Mouse (Mus musculus) CD4-positive helper T cell, adult 2 months (primary cell): Measurements from ENCODE around the gene Gtse1.
"Not testable (repeated sequence)": the region's sequence is repeated elsewhere in the genome, so short reads cannot be mapped to it uniquely, and the experiment has no call there.

Experiments used
- DNase-seq: peaks from one replicate; pipeline ENCODE4 v3.0.0-alpha.2; 2012; ENCODE audit warnings: low read depth, missing footprints, low spot score

Gene Gtse1

DNA sequence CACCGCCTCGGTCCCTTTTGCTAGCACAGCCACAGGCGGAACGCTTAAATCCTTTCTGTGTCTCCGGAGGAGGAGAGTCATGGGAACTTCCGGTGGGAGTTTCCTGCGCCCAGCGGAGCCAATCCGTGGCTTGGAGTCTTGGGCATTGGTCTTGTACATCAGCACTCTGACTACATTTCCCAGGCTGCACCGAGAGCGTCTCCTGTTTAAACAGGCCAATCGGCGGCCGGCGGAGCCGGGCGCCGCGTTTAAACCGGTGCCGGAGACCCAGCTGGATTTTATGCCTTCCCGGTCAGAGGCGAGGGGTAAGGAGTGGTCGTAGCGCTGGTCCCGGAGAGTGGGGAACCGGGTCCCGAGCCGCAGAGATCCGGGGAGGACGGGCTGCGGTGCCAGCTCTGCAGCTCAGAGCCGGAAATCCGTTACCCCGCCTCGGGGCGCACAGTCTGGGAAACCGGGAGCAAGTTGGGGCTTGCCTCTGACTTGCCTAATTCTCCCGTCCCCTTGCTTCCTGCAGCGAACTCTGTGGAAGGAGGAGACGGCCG lies at the start of gene Gtse1:
Gene Gtse1, plus strand, starts transcription at position 256 of the 542 bp plus-strand sequence.
- DNase-seq = peak; percentile 95

DNA sequence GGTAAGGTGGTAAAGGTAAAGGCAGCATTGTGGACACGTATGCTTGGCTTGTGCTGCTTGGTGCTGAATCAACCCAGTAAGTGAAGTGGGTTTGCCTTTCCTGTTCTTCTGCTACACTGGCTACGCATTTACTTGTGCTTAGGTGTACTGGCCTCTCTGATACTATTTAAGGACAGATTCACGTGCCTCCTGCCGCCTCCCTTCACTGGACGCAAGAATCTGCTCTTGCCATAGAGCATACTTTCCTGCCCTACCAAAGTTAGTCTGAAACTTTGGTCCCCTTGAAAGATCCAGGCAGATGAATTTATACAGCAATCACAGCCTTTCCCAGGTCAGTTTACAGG lies 49.1 kb upstream of the Gtse1 start:
- DNase-seq = peak; percentile 10

DNA sequence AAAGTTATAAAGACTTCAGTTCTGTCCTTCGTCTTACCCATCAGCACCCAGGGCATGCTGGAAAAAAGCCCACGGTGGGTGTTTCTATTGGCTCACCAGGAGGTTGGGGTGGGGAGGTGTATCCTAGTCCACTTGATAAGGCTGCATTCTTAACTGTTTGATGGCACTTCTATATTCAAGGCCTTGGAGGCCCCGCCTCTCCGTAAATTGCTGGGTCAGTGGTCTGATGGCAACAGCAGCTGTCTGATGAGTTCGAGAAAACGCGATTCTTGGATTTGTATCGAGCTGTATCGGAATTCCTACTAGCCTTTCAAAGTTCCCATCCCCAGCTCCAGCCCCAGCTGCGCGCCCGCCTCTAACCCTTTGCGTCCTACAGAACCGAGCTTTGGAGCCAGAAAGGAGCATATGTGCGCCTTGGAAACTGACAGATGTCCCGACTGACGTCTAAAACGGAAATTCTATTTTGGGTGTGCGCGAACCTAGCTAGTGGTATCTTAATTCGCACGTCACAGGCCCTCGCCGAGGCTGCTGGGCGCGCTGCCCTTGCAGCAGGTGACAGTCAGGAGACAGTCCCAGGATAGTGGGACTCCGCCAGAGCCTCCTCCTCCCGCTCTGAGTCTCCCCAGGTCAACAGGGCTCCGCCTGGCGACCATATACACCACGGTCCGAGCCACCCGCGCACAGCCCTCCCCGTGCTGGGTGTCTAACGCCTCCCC lies 48.6 kb upstream of the Gtse1 start:
- peak; percentile 83 for DNase-seq

DNA sequence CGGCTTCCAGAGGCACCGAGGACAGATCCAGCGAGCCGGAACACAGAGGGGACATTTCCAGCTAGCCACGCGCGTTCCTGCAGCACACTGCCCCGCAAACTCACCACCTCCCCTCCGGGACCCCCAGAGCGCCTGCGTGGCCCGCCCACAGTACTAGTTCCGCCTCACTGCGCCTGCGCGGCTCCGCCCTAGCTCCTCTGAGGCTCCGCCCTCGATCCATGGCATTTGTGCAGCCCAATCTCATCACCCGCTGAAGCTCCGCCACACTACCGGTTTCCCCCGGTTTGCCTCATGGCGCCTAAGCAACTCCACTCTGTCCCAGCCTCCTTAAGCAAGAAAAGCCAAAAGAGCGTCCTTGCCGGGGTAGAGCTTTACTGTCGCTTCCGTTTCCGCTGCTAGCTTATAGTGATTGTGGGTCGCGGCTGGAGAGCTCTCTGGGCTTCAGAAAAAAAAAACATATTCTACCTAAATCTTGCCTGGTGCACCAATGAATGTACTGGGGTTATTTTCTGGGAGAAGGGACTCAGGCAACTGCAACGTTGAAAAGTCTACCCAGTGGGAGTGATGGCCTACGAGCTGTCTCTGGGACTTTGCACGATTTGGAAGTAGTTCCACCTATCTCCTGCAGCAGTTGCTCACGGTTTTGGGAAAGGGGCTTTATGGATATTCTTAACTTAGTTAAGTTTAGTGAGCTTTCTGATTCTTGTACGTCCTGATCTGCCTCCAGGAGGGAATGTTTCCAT lies 47.8 kb upstream of the Gtse1 start, which contains the start of gene Cdpf1:
Gene Cdpf1, minus strand, starts transcription at position 163 of the 743 bp plus-strand sequence.
- peak; percentile 95 for DNase-seq

DNA sequence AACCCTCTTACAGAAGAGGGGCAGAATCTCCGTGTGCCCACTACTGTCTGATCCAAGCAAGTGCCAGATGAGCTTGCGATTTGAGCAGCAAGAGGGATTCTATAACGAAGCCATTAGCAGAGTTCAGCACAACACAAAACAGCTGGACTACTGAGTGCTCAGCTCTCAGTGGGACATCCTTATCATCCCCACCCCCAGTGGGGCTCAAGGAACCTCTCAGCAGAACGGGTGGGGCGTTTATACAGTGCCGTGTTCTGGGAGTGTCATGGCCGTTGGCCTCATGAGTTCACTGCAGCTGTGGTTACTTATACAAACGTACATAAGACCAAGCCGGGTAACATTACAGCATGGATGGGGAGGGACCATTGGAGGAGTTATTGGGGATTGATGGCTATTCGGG lies 46.1 kb upstream of the Gtse1 start:
- DNase-seq = no peak

DNA sequence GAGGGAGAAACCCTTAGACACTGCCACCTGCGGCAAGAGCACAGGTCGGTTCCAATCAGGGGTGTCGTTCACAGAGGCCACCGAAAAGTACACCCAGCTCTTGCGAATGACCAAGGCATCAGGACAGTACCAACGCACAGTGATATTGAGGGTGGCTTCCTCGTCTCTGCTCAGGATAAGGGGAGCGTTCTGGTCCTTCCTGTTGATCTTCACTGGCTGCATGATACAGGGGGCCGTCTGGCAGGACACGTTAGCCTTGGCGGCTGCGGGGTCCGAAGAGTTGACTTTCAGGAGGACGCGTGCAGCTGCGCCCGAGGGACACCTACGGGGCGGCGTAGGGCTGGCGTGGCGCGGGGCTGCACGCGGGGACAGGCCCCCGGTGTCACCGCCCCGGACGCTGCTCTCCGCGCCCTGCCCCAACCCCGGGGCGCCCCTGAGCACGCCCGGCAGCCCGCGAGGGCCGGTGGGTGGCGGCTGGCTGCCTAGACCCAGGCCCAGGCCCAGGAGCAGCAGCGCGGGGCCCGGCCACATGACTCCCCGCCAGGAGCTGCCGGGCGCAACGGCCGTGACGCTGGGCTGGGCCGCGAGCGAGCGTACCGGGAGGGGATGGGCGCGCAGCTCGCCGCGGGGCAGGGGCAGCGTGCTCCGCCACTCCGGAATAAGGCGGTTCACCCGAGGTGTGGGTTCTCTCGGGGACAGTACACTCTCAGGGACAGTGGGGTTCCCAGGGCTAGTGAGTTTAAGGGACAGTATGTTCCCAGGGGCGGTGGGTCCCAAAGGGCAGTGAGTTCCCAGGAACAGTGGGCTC lies 38.1 kb upstream of the Gtse1 start, which contains the start of gene Pkdrej:
Gene Pkdrej, minus strand, starts transcription at position 532 of the 808 bp plus-strand sequence.
- DNase-seq = no peak

DNA sequence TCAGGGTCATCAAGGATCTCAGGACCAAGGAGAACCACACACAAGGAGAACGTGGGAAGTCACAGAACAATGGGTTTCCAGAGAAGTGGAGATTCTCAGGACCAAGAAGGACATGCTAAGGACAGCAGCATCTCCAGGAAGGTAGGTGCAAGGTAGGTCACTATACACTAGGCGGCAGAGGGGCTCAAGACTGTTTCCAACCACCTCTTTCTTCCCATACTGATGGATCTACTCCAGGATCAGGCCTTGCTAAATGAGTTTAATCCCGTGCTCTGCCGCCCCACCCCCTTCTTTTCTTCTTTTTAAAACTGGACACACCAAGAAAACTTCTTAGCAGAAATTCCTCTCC lies 37.6 kb upstream of the Gtse1 start:
- no peak for DNase-seq

DNA sequence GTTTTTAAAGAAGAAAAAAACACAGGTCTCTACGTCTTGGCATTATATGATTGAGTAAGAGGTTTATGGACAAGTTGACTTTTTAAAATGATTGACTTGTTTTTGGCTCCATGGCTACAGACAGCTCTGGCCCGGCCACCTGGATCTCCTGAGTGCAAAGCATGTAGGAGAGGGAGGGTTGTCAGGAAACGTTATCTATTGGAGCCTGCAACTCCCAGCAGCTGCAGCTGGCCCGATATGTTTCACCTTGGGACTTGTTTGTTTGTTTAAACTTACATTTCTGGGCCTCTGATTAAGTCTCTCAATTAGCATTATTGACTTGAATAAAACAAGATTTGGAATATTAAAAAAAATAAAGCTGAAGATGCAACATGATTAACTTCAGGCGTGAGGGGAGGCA lies 32.9 kb upstream of the Gtse1 start:
- DNase-seq = no peak

DNA sequence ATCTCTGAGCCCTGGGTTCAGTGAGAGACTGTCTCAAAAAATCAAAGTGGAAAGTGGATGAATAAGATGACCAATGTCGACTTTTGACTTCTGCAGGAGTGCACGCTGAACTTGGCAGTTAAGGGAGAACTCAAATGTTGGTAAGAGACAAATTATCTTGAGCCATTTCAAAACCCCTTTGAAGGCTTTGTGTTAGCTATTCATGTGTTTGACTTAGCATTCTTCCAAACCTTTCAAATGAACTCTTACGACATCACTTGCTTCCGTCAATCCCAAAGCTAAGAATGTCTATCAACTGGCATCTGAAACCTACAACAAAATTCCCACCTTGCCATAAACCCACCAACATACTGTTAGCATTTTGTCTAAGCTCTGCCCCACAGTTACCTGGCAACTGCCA lies 31.5 kb upstream of the Gtse1 start:
- no peak for DNase-seq

DNA sequence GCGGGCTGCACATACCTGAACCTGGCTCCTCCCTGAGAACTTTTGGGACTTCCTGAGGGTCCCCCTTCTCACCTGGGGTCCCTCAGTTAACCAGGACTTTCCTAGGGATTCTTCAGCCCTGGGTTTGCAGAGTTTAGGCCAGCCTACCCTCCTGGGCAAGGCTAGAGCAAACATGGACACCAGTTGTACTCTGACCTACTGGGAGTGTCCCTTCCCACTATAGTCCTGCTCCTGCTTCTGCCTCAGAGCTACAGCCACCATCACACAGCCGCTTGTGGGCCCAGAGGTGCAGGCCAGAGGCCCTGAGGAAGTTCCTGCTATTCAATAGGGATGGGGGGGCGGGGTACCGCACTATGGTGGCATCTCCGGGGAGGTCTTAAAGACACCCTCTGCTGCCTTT lies 30.1 kb upstream of the Gtse1 start:
- DNase-seq = no peak

DNA sequence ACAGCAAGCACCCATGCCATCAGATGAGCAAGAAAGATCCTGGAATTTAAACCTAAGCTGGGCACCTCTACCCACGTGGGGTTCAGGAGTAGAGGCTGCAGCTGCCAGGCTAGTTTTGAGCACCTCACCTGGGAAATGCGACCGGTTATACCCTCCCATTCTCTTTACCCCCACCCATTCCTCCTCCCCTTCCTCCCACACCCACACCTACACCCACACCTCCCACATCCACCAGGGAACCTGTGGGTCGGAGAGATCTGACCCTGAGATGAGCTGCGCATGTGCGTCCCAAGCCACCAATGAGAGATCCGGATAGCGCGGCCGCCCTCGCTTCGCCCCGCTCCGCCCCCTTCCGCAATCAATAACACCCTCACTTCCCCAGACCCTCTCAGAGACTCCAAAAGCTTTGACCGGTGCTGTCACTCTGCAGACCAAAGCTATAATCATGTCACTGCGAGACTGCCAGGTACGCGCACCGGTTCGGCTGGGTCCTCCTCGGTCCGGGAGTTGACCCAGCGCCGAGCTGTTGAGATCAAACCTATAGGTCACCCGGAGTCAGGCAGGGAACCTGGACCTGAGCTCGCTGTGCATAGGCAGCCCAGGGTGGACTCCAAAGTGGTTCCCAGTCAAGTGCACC lies 27.5 kb upstream of the Gtse1 start, which contains the start of gene Ttc38:
Gene Ttc38, plus strand, starts transcription at position 353 of the 637 bp plus-strand sequence.
- peak; percentile 87 for DNase-seq

DNA sequence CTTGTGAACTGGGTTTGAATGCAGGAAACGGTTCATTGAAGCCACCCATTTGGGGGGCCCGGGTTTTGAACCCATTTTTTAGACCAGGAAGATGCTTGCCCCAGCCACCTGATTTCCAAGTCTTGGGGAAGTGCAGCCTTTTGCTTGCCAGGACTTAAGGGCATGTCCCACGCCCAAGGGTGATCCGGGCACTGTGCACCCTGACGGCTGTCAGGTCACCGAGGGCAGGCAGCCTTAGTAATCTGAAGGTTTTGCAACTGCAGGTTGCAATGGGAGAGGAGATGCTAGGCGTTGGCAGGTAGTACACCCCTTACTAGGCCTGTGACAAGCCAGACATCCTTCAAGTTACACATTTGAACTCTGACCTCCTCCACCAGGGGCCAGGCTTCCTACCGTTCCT lies 26.9 kb upstream of the Gtse1 start:
- DNase-seq = no peak

DNA sequence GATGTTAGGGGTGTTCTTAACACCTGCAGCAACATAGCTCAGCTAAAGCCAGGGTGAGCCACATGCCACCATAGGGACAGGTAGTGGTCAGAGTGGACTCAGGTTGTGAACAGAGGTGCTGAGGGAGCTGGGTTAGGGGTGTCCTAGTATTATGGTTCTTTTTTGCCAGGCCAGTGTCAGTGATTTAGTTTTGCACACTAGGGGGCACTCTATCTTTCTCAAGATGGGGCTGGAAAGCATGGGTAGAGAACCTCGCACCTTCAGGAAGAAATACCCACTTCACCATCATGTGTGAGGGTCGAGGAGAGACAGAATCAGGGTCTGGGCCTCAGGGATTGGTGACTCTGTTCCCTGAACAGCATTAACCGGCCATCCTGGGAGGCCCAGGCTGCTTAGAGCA lies 24.2 kb upstream of the Gtse1 start:
- peak; percentile 17 for DNase-seq

DNA sequence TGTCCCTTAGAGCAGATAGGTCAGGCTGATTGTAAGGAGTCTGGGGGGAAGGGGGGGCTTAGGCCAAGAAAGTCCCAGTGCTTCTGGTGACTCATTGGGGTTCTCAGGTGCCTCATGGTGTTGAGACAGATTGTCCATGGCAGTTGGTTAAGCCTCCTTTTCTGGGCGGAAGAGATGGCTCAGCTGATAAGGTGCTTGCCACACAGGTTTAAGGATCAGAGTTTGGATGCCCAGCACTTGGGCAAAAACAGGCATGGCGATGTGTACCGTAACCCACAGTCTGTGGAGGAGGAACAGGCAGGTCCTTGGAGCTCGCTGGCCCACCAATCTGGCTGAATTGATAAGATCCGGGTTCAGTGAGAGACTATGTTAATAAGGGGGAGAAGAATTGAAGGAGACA lies 22.7 kb upstream of the Gtse1 start:
- DNase-seq = no peak

DNA sequence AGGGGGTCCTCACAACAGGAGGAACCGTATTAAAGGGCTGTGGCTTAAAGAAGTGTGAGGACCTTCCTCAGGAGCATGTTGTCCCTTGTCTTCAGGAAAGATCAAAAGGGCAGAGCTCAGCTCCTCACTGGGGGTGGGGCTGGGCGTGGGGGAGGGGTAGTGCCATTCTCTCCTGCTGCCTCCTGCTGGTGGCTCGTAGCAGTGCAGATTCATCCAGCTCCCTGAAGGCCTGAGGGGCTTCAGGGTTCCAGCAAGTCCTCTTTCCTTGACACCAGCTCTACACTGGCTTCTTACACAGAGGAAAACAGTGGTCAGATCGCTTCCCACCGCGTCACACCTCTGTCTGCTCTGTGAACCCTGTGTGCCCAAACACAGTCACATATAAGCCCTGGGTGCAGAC lies 18.6 kb upstream of the Gtse1 start:
- peak; percentile 36 for DNase-seq

DNA sequence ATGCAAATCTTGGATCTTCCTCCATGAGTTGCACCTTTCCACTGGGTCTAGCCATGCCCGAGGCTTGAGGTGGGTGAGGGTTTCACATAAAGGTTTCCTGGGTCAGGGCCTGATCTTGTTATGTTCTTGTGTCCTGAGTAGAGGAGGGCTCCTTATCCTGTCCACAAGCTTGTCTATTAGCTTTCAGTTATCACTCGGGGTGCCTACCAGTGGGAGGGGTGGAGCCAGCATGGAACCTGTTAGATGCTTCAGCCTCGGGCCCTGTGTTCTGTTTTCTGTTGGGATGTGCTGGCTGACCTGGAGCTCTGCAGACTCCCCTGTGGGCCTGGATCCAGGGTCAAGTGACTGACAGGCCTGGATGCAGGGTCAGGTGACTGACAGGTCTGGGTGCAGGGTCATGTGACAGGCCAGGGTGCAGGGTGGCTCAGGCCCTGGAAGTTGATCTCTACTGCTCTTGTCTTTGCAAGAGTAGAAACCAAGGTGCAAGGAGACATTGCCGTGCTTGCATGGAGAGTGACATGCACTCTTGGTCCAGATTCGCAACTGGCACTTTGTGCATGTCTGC lies 17.7 kb upstream of the Gtse1 start:
- no peak for DNase-seq

DNA sequence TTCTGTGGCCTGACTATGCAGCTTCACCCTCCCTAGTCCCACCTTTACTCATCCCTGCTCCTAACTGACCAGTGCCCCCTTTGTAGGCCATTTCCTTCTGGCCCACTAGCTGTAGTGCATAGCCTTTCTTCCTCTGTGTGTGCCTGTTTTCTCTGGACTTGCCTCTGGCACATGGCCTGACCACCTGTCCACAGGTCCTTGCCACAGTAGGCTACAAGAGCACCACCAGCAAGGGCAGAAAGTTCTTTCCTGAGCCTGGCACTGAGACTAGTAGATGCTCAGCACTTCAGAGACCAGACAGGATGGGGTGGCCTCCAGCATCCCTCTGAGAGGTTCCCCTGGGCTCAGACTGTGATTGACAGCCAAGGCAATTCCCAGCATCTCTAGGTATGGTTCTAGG lies 14.5 kb upstream of the Gtse1 start:
- DNase-seq = no peak

DNA sequence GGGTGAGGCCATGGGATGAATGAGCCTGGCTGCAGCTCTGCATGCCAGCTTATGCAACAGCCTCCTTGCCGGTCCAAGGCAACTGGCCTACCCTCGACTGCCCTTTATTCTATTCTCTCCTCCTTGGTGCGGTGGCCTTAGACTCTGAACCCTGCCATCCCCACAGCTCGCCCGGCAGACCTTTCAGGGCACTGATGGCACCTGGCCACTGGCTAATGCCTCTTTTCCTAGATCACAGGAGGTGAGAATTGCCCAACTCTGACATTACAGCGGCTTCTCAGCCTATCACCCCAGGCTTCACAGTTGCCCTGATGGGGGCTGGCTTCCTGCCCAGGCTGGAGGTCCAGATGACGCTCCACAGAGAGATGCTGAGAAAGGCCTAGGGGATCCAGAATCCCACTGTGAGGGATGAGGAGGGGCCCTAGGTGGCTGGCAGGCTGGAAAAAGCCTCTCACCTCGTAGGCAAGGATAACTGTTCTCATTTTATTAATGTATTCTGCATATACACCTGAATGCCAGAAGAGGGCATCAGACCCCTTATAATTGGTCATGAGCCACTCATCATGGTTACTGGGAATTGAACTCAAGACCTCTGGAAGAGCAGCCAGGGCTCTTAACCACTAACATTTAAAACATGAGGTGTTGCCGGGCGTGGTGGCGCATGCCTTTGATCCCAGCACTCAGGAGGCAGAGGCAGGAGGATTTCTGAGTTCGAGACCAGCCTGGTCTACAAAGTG lies 7.7 kb upstream of the Gtse1 start:
- DNase-seq = no peak

DNA sequence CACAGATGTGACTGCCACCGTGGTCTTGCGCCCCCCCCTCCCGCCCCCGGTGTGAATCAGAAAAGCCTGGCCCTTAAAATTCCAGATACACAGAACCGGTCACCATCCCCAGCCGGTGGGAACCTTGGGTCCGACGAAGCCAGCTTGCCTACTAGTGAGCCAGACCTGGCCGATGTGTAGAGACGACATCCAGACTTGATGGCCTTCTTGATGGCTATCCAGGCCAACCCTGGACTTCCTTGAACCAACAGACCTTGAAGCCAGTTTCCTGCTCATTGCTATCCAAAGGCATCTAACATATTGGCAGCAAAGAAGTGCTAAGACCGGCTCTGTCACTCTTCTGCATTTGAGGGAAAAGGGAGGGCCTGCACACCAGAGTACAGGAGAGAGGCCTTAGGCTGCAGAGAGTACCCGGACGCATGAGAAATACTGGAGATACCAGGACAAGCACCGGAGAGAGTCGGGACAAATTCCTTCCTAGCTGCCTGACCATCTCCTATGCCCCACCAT lies 510 bp upstream of the Gtse1 start:
- no peak for DNase-seq

DNA sequence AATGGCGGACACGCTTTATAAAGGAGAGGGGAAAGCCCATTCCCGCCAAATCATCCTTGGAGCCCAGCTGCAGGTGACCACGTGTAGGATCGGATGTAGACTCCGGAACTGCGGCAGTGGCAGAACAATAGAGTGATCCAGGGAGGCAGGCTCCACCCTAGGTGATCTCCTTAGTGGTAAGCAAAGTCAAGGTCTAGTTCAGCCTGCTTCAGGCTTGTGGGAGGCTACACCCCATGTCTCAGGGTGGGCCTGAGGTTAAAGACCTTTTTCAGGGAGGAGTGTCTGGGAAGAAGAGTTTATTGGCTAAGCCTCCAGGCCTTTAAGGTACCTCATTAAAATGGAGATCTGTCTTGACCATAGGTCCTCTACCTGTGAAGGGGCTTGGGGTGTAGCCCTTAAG lies 6.4 kb downstream of the Gtse1 start:
- not testable (repeated sequence) for DNase-seq
